22 mouse cellular contexts compared by ENCODE assay signal in genomic region chr7:25784808-25785207, GRCm38 (mm10). TPM values are rescaled to one million over a fixed set of nuclear protein-coding genes. Genes with fewer than 3 reads are reported as not detected.
DNase-seq lines count a peak whose midpoint lies in the region; TF ChIP-seq lines count a peak whose summit lies in the region.
"Had no signal": no experiment of that assay in that cellular context is flagged by ENCODE, and none has a peak within 500 bp of the region (broad histone marks: within the 10 kb centered on the region; RNA-seq: fewer than 3 reads in every experiment).

No protein-coding gene starts in this region.

- no peak for TF ChIP-seq POLR2A in myocyte (IDR thresholded peaks at IDR 0.05; ENCODE audit: insufficient read length, low read depth)

- H3K4me3 ChIP-seq in gastrocnemius, adult 2 months: peak overlapping the region; percentile 36
- H3K4me3 ChIP-seq in myocyte: no peak overlapping the region
- H3K4me3 ChIP-seq: embryonic facial prominence, embryonic 13.5 days; embryonic facial prominence, embryonic 15.5 days; forebrain, embryonic 13.5 days; forebrain, embryonic 15.5 days had no signal

- no peaks in the 10 kb centered on the region for H3K36me3 ChIP-seq in myocyte (ENCODE audit: control insufficient read depth, insufficient read depth)
- H3K36me3 ChIP-seq: forebrain, embryonic 15.5 days; G1E had no signal

- no peak overlapping the region for H3ac ChIP-seq in myocyte (ENCODE audit: control insufficient read depth, insufficient read length)

- no peak for DNase-seq in gastrocnemius, adult 2 months
- no peak for DNase-seq in gastrocnemius, adult 18-20 months (ENCODE audit: low spot score)
- DNase-seq in Muller cell, postnatal 12 days (ENCODE audit: inconsistent ontology term): peak; percentile 70
- no peak for DNase-seq in kidney, adult 8-10 months
- DNase-seq: adrenal gland, adult 2 months; adrenal gland, postnatal 10 days; adrenal gland, postnatal 25 days; B cell, adult 2 months; cerebellum, adult 11 months; cerebellum, adult 18-20 months; cerebellum, adult 8-10 months; cerebellum, adult 9-11 months; cerebellum, postnatal 14 days; cerebellum, postnatal 36 days; embryo, embryonic 11 days; forebrain, postnatal 0 days had no signal

- intact Hi-C loops in gastrocnemius, adult 2 months (cut with DNase I): no loop called here

- peaks cover 33% of the 10 kb centered on the region for H3K79me2 ChIP-seq in myocyte (ENCODE audit: control insufficient read depth, insufficient read depth)

- TF ChIP-seq CTCF in gastrocnemius, adult 2 months (IDR thresholded peaks at IDR 0.05): no peak

- H3K27me3 ChIP-seq in myocyte (ENCODE audit: control insufficient read depth, insufficient read depth, insufficient read length): no peaks in the 10 kb centered on the region
- H3K27me3 ChIP-seq: embryonic facial prominence, embryonic 13.5 days; embryonic facial prominence, embryonic 15.5 days; forebrain, embryonic 13.5 days; forebrain, embryonic 15.5 days had no signal

- peak overlapping the region; percentile 78 for H3K4me2 ChIP-seq in myocyte (ENCODE audit: low read depth)
- H3K4me2 ChIP-seq: embryonic facial prominence, embryonic 13.5 days; embryonic facial prominence, embryonic 15.5 days; forebrain, embryonic 13.5 days; forebrain, embryonic 15.5 days had no signal

- no peak overlapping the region; the same call in 1 of the 2 replicates for H3K27ac ChIP-seq in gastrocnemius, adult 2 months
- H3K27ac ChIP-seq: embryonic facial prominence, embryonic 13.5 days; embryonic facial prominence, embryonic 15.5 days; forebrain, embryonic 13.5 days; forebrain, embryonic 15.5 days had no signal

TF ChIP-seq in myocyte, 11 proteins besides CTCF, POLR2A, EP300 and RAD21:
- TF ChIP-seq MYOD1 (IDR thresholded peaks at IDR 0.05; ENCODE audit: control insufficient read depth in 1 of 3, insufficient read length in 2 of 3, low read depth in 2 of 3) (no peak), POLR2AphosphoS2 (IDR thresholded peaks at IDR 0.05; ENCODE audit: insufficient read length, low read depth) (no peak), USF1 (IDR thresholded peaks at IDR 0.05; ENCODE audit: low read depth) (no peak), SRF (IDR thresholded peaks at IDR 0.05; ENCODE audit: control insufficient read depth, insufficient read length, low read depth) (no peak), MAX (IDR thresholded peaks at IDR 0.05; ENCODE audit: low read depth) (no peak), TCF3 (IDR thresholded peaks at IDR 0.05; ENCODE audit: insufficient read length, low read depth) (no peak), MYOG (IDR thresholded peaks at IDR 0.05; ENCODE audit: control insufficient read depth in 1 of 3, insufficient read depth in 1 of 3, insufficient read length in 2 of 3, low read depth in 2 of 3) (no peak), TCF12 (IDR thresholded peaks at IDR 0.05; ENCODE audit: insufficient read depth, poor library complexity, severe bottlenecking) (no peak), CEBPB (IDR thresholded peaks at IDR 0.05; ENCODE audit: insufficient read depth, poor library complexity, severe bottlenecking) (no peak), REST (IDR thresholded peaks at IDR 0.05; ENCODE audit: insufficient read depth, insufficient read length) (no peak), E2F4 (IDR thresholded peaks at IDR 0.05; ENCODE audit: insufficient read depth) (no peak)

RNA-seq across cellular contexts. Expression of gene Axl, which starts 3.7 kb away (rescaled TPM):
- 10 to 100 TPM; 39.9 to 48.6 TPM for total RNA-seq in gastrocnemius, adult 2 months (2021)
- total RNA-seq in gastrocnemius, adult 18-20 months (2021): 10 to 100 TPM; 27.6 to 42.7 TPM
- polyA plus RNA-seq in myocyte (2012; fragmentation: generic; extraction: Trizol): 112 TPM
- polyA plus RNA-seq: G1E had no signal

RNA-seq across cellular contexts. Expression of gene Hnrnpul1, which starts 30.3 kb away (rescaled TPM):
- 10 to 100 TPM; 66.3 to 72.8 TPM for total RNA-seq in gastrocnemius, adult 2 months (2021)
- 10 to 100 TPM; 69.1 to 73.4 TPM for total RNA-seq in gastrocnemius, adult 18-20 months (2021)
- polyA plus RNA-seq in myocyte (2012; fragmentation: generic; extraction: Trizol): 76.2 TPM

RNA-seq across cellular contexts. Expression of gene Cyp2s1, which starts 31.9 kb away (rescaled TPM):
- total RNA-seq in gastrocnemius, adult 2 months (2021): under 1 TPM; 0.10 to 0.56 TPM
- under 1 TPM; 0.16 to 0.28 TPM for total RNA-seq in gastrocnemius, adult 18-20 months (2021)
- polyA plus RNA-seq in myocyte (2012; fragmentation: generic; extraction: Trizol): 0.05 TPM
- polyA plus RNA-seq: G1E had no signal
